Mouse (Mus musculus): ENCODE results near the gene Srebf1. TPM values are rescaled to one million over a fixed set of nuclear protein-coding genes. Genes with fewer than 3 reads are reported as not detected.
A peak's percentile ranks its signal among the peaks of the same experiment; 100 is the strongest.

The Srebf1 gene
- polyA plus RNA-seq, 1 experiment, result not detected

DNA sequence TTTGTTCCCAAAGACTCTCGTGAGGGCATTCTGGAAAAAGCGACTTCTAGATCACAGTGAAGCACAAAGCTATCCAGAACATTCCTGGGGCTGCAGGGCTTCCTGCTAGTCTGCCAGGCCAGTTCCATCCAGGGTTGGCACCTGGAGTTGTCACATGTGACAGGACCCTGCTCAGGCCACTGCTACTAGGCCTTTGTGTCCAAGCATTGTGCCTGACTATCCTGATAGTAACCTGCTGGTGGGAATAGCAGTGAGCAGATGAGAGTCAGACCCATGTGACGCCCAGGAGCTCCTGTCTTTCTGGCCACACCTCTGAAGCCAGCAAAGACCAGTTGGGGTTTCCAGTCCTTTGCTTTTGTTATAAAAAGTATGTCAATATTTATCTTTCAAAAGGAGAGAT, 50.3 kb downstream of the Srebf1 start:
- Histone ChIP-seq H3K27ac (ENCODE audit: insufficient read depth, low read depth, low read length) (no peak overlapping the region), H3K4me1 (ENCODE audit: control insufficient read depth, insufficient read depth, low read length) (peaks cover 56% of the 10 kb centered on the region)
- no peak for TF ChIP-seq CTCF (IDR thresholded peaks at IDR 0.05; ENCODE audit: insufficient read depth, low read depth, low read length)

GRCm38 (mm10) chr11:60168780-60169179, 53.6 kb downstream of the Srebf1 start:
- H3K27ac ChIP-seq (ENCODE audit: insufficient read depth, low read depth, low read length), result no peak overlapping the region

More for the DNA sequence above, 50.3 kb downstream of the Srebf1 start:
- WGBS, result 89% methylated on average over 3 of the region's 3 CpGs
- no peak overlapping the region for H3K4me3 ChIP-seq (ENCODE audit: insufficient read depth, low read depth, low read length)

GRCm38 (mm10) chr11:60165076-60165475, 57.3 kb downstream of the Srebf1 start:
- Histone ChIP-seq H3K27ac (ENCODE audit: insufficient read depth, low read depth, low read length) (no peak overlapping the region), H3K4me1 (ENCODE audit: control insufficient read depth, insufficient read depth, low read length) (peaks cover 55% of the 10 kb centered on the region), H3K4me3 (ENCODE audit: insufficient read depth, low read depth, low read length) (no peak overlapping the region)
- 40% methylated on average over 5 of the region's 5 CpGs for WGBS
- TF ChIP-seq POLR2A (IDR thresholded peaks at IDR 0.05; ENCODE audit: insufficient read depth, low read depth, low read length) (no peak), CTCF (IDR thresholded peaks at IDR 0.05; ENCODE audit: insufficient read depth, low read depth, low read length) (no peak)

More at GRCm38 (mm10) chr11:60168780-60169179, 53.6 kb downstream of the Srebf1 start:
- no peak for TF ChIP-seq CTCF (IDR thresholded peaks at IDR 0.05; ENCODE audit: insufficient read depth, low read depth, low read length)
- TF ChIP-seq POLR2A (IDR thresholded peaks at IDR 0.05; ENCODE audit: insufficient read depth, low read depth, low read length), result no peak
- H3K4me3 ChIP-seq (ENCODE audit: insufficient read depth, low read depth, low read length), result no peak overlapping the region
- peaks cover 46% of the 10 kb centered on the region for H3K4me1 ChIP-seq (ENCODE audit: control insufficient read depth, insufficient read depth, low read length)
- WGBS, result 13% methylated on average over 9 of the region's 9 CpGs

DNA sequence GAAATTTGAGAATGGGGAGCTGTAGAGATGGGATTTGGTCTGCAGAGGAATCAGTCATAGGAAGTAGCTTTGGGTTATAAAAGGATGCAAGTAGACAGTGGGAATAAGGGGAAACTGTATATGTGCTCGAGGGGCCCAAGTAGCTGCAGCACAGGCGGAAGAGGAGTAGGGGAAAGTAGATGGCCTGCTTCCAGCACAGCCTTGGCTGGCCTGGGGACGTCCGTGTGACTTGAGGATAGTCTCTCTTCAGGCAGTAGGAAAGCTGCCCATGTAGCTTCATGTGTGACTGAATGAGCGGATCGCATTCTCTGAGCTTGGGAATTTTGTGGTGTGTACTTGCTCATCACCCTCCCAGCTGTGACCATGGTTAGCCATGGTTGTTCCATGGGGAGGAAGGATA, 57.9 kb downstream of the Srebf1 start:
- Histone ChIP-seq H3K4me1 (ENCODE audit: control insufficient read depth, insufficient read depth, low read length) (peaks cover 56% of the 10 kb centered on the region), H3K4me3 (ENCODE audit: insufficient read depth, low read depth, low read length) (no peak overlapping the region), H3K27ac (ENCODE audit: insufficient read depth, low read depth, low read length) (no peak overlapping the region)
- 65% methylated on average over 6 of the region's 6 CpGs for WGBS
- no peak for TF ChIP-seq POLR2A (IDR thresholded peaks at IDR 0.05; ENCODE audit: insufficient read depth, low read depth, low read length)
- no peak for TF ChIP-seq CTCF (IDR thresholded peaks at IDR 0.05; ENCODE audit: insufficient read depth, low read depth, low read length)

DNA sequence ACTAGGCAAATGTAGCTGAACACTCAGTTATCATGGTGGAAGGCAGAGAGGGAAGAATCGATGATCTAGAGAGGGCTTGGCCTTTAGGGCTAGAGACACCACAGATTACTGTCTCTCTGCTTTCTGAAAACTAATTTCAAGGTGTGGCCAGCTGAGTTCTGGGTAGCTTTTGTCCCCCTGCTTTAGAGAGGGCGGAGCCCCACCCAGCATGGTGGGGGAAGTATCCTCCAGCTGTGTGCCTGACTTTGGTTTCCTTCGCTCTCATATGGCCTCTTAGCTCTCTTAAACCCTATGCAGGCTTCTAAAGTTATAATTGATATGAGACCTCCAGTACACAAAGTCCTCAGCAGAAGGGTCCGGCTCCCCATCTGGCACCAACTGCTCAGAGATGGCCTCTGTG, 59.0 kb downstream of the Srebf1 start:
- H3K27ac ChIP-seq (ENCODE audit: insufficient read depth, low read depth, low read length), result no peak overlapping the region
- WGBS, result 92% methylated on average over 4 of the region's 4 CpGs
- no peak for TF ChIP-seq CTCF (IDR thresholded peaks at IDR 0.05; ENCODE audit: insufficient read depth, low read depth, low read length)
- no peak for TF ChIP-seq POLR2A (IDR thresholded peaks at IDR 0.05; ENCODE audit: insufficient read depth, low read depth, low read length)
- peaks cover 47% of the 10 kb centered on the region for H3K4me1 ChIP-seq (ENCODE audit: control insufficient read depth, insufficient read depth, low read length)
- H3K4me3 ChIP-seq (ENCODE audit: insufficient read depth, low read depth, low read length), result no peak overlapping the region

DNA sequence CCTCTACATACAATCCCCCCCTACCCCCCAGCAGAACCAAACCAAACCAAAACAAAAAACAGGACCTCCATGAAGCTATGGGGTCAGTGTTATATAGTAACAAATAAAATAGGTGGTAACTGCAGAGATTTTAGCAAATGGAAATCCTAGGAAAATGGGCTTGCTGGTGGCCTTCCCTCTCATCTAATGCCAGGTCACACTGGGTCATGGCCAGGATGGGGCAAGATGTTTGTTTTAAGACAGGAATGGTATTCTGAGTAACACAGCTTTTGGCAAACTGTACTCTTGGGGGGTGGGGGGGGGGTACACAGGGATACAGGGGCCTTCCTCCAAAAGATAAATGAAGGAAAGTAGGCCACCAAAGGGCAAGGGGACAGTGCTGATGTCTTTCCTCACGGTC, 59.8 kb downstream of the Srebf1 start:
- no peak overlapping the region for H3K27ac ChIP-seq (ENCODE audit: insufficient read depth, low read depth, low read length)
- H3K4me3 ChIP-seq (ENCODE audit: insufficient read depth, low read depth, low read length), result no peak overlapping the region
- peaks cover 43% of the 10 kb centered on the region for H3K4me1 ChIP-seq (ENCODE audit: control insufficient read depth, insufficient read depth, low read length)
- TF ChIP-seq POLR2A (IDR thresholded peaks at IDR 0.05; ENCODE audit: insufficient read depth, low read depth, low read length), result no peak
- TF ChIP-seq CTCF (IDR thresholded peaks at IDR 0.05; ENCODE audit: insufficient read depth, low read depth, low read length), result no peak
- WGBS, result 78% methylated on average over 1 of the region's 1 CpGs

DNA sequence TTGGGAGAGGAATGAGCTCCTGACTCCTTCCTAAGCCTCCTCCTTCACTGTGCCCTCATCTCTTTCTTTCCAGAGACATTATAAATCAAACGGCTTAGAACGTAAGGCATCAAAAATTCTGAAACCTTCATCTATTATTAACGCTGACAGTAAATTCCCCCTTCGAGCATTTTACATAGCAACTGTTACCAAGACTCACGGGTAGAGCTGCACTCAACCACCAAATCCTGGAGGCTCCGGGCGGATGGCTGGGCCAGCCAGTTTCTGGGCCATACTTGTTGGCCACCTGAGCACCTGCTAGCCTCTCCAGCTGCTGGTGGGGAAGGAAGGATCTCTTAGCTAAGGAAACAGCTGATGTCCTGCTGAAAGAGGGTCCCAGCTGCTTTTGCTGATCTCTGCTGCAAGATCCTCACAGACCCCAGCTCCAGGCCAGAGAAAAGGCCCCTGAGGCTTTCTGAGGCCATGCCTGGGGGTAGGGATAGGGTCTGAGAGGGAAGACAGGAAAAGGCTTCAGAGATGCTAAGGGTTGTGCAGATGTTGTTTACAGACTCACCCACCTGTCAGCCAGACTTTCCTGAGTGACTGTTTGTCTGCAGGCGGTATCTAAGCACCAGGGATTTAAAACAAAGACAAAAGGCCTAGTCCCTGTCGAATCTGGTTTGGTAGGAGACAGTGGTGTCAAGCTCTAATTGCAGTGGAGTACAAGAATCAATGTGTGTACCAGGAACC, 61.1 kb downstream of the Srebf1 start:
- Histone ChIP-seq H3K4me1 (ENCODE audit: control insufficient read depth, insufficient read depth, low read length) (peaks cover 43% of the 10 kb centered on the region), H3K4me3 (ENCODE audit: insufficient read depth, low read depth, low read length) (no peak overlapping the region), H3K27ac (ENCODE audit: insufficient read depth, low read depth, low read length) (peak overlapping the region; percentile 61)
- 28% methylated on average over 9 of the region's 9 CpGs for WGBS
- TF ChIP-seq POLR2A (IDR thresholded peaks at IDR 0.05; ENCODE audit: insufficient read depth, low read depth, low read length), result no peak
- TF ChIP-seq CTCF (IDR thresholded peaks at IDR 0.05; ENCODE audit: insufficient read depth, low read depth, low read length), result no peak

DNA sequence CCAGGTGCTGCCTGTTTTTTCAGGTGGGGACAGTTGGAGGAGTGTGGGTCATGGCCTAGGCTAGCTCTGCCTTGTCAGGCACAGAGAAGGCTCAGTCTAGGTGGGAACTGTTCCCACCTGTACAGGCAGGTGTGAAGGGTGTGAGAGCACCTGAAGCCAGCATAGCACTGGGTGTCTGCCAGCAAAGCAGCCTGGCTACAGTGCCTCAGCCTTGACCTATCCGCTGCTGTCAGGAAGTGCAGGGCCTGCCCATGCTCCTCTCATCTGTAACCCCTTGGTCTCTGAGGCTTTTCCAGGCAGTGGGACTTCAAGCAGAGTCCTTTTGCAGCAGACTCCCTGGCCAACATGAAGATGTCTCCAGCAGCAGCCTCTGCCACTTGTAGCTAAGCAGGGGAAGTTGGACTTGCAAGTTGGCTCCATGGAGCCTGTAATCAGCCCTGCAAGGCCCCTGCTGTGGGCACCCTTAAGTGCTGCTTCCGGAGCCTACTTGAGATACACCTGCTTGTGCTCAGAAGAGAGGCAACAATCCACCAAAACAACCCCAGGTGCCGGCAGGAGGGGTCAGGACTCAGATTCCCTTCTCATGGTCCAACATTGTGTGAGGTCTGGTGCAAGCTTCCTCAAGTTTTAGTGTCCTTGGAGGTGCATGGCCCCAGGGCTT, 61.8 kb downstream of the Srebf1 start:
- Histone ChIP-seq H3K27ac (ENCODE audit: insufficient read depth, low read depth, low read length) (no peak overlapping the region), H3K4me3 (ENCODE audit: insufficient read depth, low read depth, low read length) (no peak overlapping the region), H3K4me1 (ENCODE audit: control insufficient read depth, insufficient read depth, low read length) (peaks cover 40% of the 10 kb centered on the region)
- 67% methylated on average over 3 of the region's 3 CpGs for WGBS
- TF ChIP-seq POLR2A (IDR thresholded peaks at IDR 0.05; ENCODE audit: insufficient read depth, low read depth, low read length) (no peak), CTCF (IDR thresholded peaks at IDR 0.05; ENCODE audit: insufficient read depth, low read depth, low read length) (no peak)

GRCm38 (mm10) chr11:60159955-60160354, 62.4 kb downstream of the Srebf1 start:
- Histone ChIP-seq H3K4me3 (ENCODE audit: insufficient read depth, low read depth, low read length) (no peak overlapping the region), H3K27ac (ENCODE audit: insufficient read depth, low read depth, low read length) (no peak overlapping the region), H3K4me1 (ENCODE audit: control insufficient read depth, insufficient read depth, low read length) (peaks cover 43% of the 10 kb centered on the region)
- no peak for TF ChIP-seq CTCF (IDR thresholded peaks at IDR 0.05; ENCODE audit: insufficient read depth, low read depth, low read length)
- TF ChIP-seq POLR2A (IDR thresholded peaks at IDR 0.05; ENCODE audit: insufficient read depth, low read depth, low read length), result no peak
- WGBS, result 94% methylated on average over 5 of the region's 5 CpGs

Measured in olfactory bulb, adult 2 months (tissue).